In genomic region chr10:19712421-19712836, GRCm38 (mm10) we compare ENCODE assay signal across 8 mouse cellular contexts. TPM values are rescaled to one million over a fixed set of nuclear protein-coding genes. Genes with fewer than 3 reads are reported as not detected.
DNase-seq lines count a peak whose midpoint lies in the region; ATAC-seq and TF ChIP-seq lines count a peak whose summit lies in the region.

Gene Il20ra (plus strand): TSS chr10:19712570.

- no peak for TF ChIP-seq POLR2A in ES-Bruce4 (IDR thresholded peaks at IDR 0.05; ENCODE audit: insufficient read depth, low read length)

- H3K4me3 ChIP-seq in ES-Bruce4 (ENCODE audit: low read depth, low read length): peak within 1 kb of the TSS; percentile 38
- H3K4me3 ChIP-seq in forebrain, embryonic 12.5 days (replicated peaks): peak within 1 kb of the TSS; percentile 48

- H3K9ac ChIP-seq in ES-Bruce4 (ENCODE audit: low read depth, poor library complexity, severe bottlenecking): peak within 1 kb of the TSS; percentile 36
- H3K9ac ChIP-seq in forebrain, embryonic 12.5 days: peak within 1 kb of the TSS; percentile 34; the same call in 1 of the 2 replicates

- no peak within 1 kb of the TSS for H3K27ac ChIP-seq in ES-Bruce4 (ENCODE audit: insufficient read depth, low read length)
- no peak within 1 kb of the TSS for H3K27ac ChIP-seq in forebrain, embryonic 12.5 days

- peak; percentile 58; the same call in 1 of the 2 replicates for ATAC-seq in forebrain, embryonic 12.5 days (ENCODE audit: low FRiP score)

- peaks cover 2% of the 10 kb centered on the region; the same call in 1 of the 2 replicates for H3K27me3 ChIP-seq in ES-Bruce4 (ENCODE audit: control insufficient read depth, insufficient read depth, low read length, poor library complexity, severe bottlenecking)
- peaks cover 17% of the 10 kb centered on the region for H3K27me3 ChIP-seq in forebrain, embryonic 12.5 days

- H3K4me1 ChIP-seq in ES-Bruce4 (ENCODE audit: control insufficient read depth, insufficient read depth, low read length): no peaks in the 10 kb centered on the region
- peaks cover 8% of the 10 kb centered on the region for H3K4me1 ChIP-seq in forebrain, embryonic 12.5 days

- peak within 1 kb of the TSS; percentile 86 for H3K4me2 ChIP-seq in forebrain, embryonic 12.5 days

- no peaks in the 10 kb centered on the region for H3K36me3 ChIP-seq in ES-Bruce4 (ENCODE audit: control insufficient read depth, insufficient read depth, low read length, poor library complexity, severe bottlenecking)
- no peaks in the 10 kb centered on the region for H3K36me3 ChIP-seq in forebrain, embryonic 12.5 days (replicated peaks)

- H3K9me3 ChIP-seq in ES-Bruce4 (replicated peaks; ENCODE audit: control insufficient read depth, insufficient read depth, low read length, poor library complexity, severe bottlenecking): no peaks in the 10 kb centered on the region
- no peaks in the 10 kb centered on the region for H3K9me3 ChIP-seq in forebrain, embryonic 12.5 days

- TF ChIP-seq CTCF in ES-Bruce4 (IDR thresholded peaks at IDR 0.05; ENCODE audit: low read depth, low read length): peak; percentile 41

- under 1% methylated on average over 29 of the region's 29 CpGs for WGBS in forebrain, embryonic 12.5 days

- no peak for TF ChIP-seq EP300 in ES-Bruce4 (IDR thresholded peaks at IDR 0.05; ENCODE audit: insufficient read depth, low read depth, low read length)

- peak; percentile 83 for DNase-seq in adrenal gland, postnatal 14 days
- peak; percentile 66 for DNase-seq in heart, postnatal 4 days
- peak; percentile 36 to 40 for DNase-seq in layer of hippocampus, postnatal 14 days (ENCODE audit: low spot score in 2 of 2)
- peak; percentile 65 for DNase-seq in lung, postnatal 10 days
- peak; percentile 75 for DNase-seq in retina, postnatal 1 day
- peak; percentile 29 to 64 for DNase-seq in urinary bladder, postnatal 4 days (ENCODE audit: low spot score in 2 of 2)

RNA-seq across cellular contexts. Expression of gene Il20ra, which starts in this region (rescaled TPM):
- not detected in 2 replicates for polyA plus RNA-seq in ES-Bruce4 (2011; ENCODE audit: insufficient read depth, insufficient read length, low read depth, missing spikeins)
- total RNA-seq in adrenal gland, postnatal 14 days (2021): 4.0 and 4.4 TPM in 2 replicates
- not detected in 2 replicates for polyA plus RNA-seq in forebrain, embryonic 12.5 days (2016; fragmentation: Nextera tagmentation; extraction: Ambion mirVana)
- total RNA-seq in heart, postnatal 4 days (2021): not detected
- under 1 TPM in 1 of 2 experiments, not detected in 1; 0.24 TPM for total RNA-seq in layer of hippocampus, postnatal 14 days (2021)

Comparison
In these comparisons a context has a peak if more than half of its experiments do, and no peak if none do; other contexts are left out.
1. Peak in ATAC-seq, H3K4me3 ChIP-seq, H3K9ac ChIP-seq and H3K4me2 ChIP-seq in forebrain, embryonic 12.5 days; RNA of the gene not detected or under 1 TPM.
2. Peak in DNase-seq in heart, postnatal 4 days; RNA of the gene not detected or under 1 TPM.
3. Peak in DNase-seq in layer of hippocampus, postnatal 14 days; RNA of the gene not detected or under 1 TPM.